Mouse (Mus musculus): ENCODE measurements around the gene Krt34. TPM values are rescaled to one million over a fixed set of nuclear protein-coding genes. Genes with fewer than 3 reads are reported as not detected.

Gene Krt34
- polyA plus RNA-seq, 1 experiment from 2014 or later = not detected

DNA sequence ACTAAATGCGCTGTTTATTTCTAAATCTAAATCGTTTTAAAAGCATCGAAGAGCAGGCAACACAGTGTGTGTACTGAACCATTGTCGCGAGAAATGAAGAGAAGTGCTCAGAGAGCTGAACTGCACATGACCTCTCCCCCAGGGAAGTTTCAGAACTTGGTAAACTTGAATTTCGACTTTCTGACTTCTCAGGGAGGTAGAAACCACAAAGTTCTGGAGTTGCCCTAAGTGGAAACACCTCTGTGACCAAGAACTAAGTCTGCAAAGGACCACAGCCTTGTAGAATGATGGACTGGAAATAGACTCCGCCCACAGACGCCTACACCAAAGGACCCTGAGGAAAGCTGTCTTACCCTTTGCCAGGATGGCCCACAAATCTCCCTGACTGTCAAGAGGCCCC, 35.4 kb downstream of the Krt34 start:
- ATAC-seq = no peak
- Histone ChIP-seq H3K27ac (ENCODE audit: low read depth, low read length) (no peak overlapping the region), H3K27me3 (replicated peaks; ENCODE audit: control insufficient read depth, insufficient read depth, low read length) (no peaks in the 10 kb centered on the region)

DNA sequence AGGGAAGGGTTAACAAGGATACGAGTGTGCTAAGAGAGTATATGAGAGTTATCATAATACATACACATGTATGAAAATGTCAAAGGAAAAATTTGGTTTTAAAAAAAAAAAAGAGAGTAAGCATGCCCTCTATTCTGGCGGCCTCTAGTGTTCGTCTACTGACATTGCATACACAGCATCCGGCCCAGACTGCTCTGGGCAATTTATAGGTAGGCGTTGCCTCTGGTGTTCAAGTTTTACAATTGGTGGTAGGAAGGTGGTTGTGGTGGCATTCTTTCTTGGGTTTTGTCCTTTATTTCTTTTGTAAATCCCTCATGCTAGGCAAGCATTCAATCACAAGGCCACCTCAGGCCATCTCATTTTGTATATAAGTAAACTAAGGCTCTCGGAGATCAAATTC, 36.5 kb downstream of the Krt34 start:
- Histone ChIP-seq H3K36me3 (ENCODE audit: control insufficient read depth, insufficient read depth) (no peaks in the 10 kb centered on the region), H3K27me3 (replicated peaks; ENCODE audit: control insufficient read depth, insufficient read depth, low read length) (no peaks in the 10 kb centered on the region), H3K4me3 (ENCODE audit: low read depth, low read length) (no peak overlapping the region), H3K4me1 (replicated peaks; ENCODE audit: control insufficient read depth, insufficient read depth, low read length) (no peaks in the 10 kb centered on the region), H3K9ac (ENCODE audit: low read depth, low read length) (no peak overlapping the region), H3K27ac (ENCODE audit: low read depth, low read length) (no peak overlapping the region), H3K4me2 (replicated peaks; ENCODE audit: low read depth) (no peak overlapping the region), H3K9me3 (ENCODE audit: control insufficient read depth) (no peaks in the 10 kb centered on the region)
- ATAC-seq = no peak
- peak; percentile 87 for TF ChIP-seq CTCF (IDR thresholded peaks at IDR 0.05; ENCODE audit: low read depth)
- 19% methylated on average over 6 of the region's 6 CpGs for WGBS

More for the DNA sequence above, 35.4 kb downstream of the Krt34 start:
- no peak for TF ChIP-seq CTCF (IDR thresholded peaks at IDR 0.05; ENCODE audit: low read depth)
- Histone ChIP-seq H3K4me3 (ENCODE audit: low read depth, low read length) (no peak overlapping the region), H3K9me3 (ENCODE audit: control insufficient read depth) (no peaks in the 10 kb centered on the region), H3K36me3 (ENCODE audit: control insufficient read depth, insufficient read depth) (no peaks in the 10 kb centered on the region), H3K4me2 (replicated peaks; ENCODE audit: low read depth) (no peak overlapping the region), H3K4me1 (replicated peaks; ENCODE audit: control insufficient read depth, insufficient read depth, low read length) (no peaks in the 10 kb centered on the region), H3K9ac (ENCODE audit: low read depth, low read length) (no peak overlapping the region)
- WGBS = 73% methylated on average over 8 of the region's 8 CpGs

DNA sequence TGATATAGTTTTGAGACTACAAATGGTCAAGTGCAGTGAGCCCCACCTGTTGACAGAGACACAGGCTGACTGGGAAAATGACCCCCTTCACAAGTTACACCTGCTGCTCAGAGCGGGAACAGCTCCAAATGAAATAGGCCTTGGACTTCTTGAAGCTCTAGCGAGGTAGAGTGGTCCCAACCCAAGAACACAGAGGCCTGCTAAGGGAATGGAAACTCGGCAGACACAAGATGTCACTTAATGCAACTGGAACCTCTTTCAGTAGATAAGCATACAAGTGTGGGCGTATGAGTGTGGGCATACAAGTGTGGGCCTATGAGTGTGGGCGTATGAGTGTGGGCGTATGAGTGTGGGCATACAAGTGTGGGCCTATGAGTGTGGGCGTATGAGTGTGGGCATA, 42.3 kb downstream of the Krt34 start:
- H3K36me3 ChIP-seq (ENCODE audit: control insufficient read depth, insufficient read depth) = no peaks in the 10 kb centered on the region
- no peaks in the 10 kb centered on the region for H3K9me3 ChIP-seq (ENCODE audit: control insufficient read depth)
- WGBS = 91% methylated on average over 7 of the region's 7 CpGs
- H3K27me3 ChIP-seq (replicated peaks; ENCODE audit: control insufficient read depth, insufficient read depth, low read length) = peaks cover 6% of the 10 kb centered on the region; the same call in 1 of the 2 replicates
- no peak for ATAC-seq
- no peaks in the 10 kb centered on the region for H3K4me1 ChIP-seq (replicated peaks; ENCODE audit: control insufficient read depth, insufficient read depth, low read length)
- H3K4me3 ChIP-seq (ENCODE audit: low read depth, low read length) = no peak overlapping the region
- no peak overlapping the region for H3K9ac ChIP-seq (ENCODE audit: low read depth, low read length)
- no peak for TF ChIP-seq CTCF (IDR thresholded peaks at IDR 0.05; ENCODE audit: low read depth)
- no peak overlapping the region for H3K4me2 ChIP-seq (replicated peaks; ENCODE audit: low read depth)
- H3K27ac ChIP-seq (ENCODE audit: low read depth, low read length) = no peak overlapping the region

DNA sequence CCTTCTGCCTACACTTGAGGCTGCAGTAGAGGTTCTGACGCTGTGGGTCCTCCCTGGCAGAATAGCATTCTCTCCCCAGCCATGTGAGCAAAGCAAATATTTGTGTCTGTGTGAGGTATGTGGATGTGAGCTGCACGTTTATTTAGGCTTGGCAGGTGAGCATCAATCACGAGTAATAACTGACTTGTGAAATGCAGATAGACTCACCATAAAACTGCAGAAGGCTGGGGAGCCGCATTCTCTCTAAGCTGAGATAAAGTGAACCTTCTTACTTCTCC, 47.0 kb downstream of the Krt34 start:
- Histone ChIP-seq H3K4me2 (replicated peaks; ENCODE audit: low read depth) (no peak overlapping the region), H3K9me3 (ENCODE audit: control insufficient read depth) (no peaks in the 10 kb centered on the region), H3K4me3 (ENCODE audit: low read depth, low read length) (no peak overlapping the region), H3K4me1 (replicated peaks; ENCODE audit: control insufficient read depth, insufficient read depth, low read length) (no peaks in the 10 kb centered on the region), H3K36me3 (ENCODE audit: control insufficient read depth, insufficient read depth) (no peaks in the 10 kb centered on the region), H3K9ac (ENCODE audit: low read depth, low read length) (no peak overlapping the region), H3K27me3 (replicated peaks; ENCODE audit: control insufficient read depth, insufficient read depth, low read length) (peaks cover 15% of the 10 kb centered on the region; the same call in 1 of the 2 replicates), H3K27ac (ENCODE audit: low read depth, low read length) (no peak overlapping the region)
- WGBS = 15% methylated on average over 4 of the region's 4 CpGs
- TF ChIP-seq CTCF (IDR thresholded peaks at IDR 0.05; ENCODE audit: low read depth) = no peak
- no peak for ATAC-seq

DNA sequence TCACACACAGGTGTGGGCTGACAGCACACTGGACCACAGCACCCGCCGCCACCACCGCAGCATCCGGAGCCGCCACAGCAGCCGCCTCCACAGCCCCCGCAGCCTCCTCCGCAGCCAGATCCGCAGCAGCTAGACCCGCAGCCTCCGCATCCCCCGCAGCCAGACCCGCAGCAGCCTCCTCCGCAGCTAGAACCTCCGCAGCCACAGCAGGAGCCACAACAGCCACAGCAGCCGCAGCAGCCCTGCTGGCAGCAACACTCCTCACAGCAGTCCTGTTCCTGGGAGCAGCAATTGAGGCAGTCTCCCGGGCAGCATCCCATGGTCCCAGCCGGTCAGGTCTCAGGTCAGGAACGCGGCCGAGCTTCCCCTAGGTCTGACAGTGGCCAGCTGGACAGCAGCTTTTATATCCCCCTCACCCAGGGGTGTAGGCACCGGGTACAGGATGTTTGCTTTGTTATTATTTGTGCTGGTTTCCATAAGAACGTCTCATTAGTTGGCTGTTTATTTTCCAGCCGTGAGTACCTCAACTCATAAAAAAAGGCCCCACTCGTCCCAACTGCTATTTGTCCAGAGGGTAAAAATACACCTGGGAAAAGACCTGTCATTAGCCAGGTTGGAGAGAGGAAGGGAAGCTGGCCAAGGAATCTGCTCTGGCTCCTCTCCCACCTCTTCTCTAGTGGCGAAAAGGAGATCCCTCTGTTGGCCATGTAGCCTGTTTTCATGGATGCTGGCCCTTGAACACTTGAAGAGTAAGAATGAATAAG, 47.6 kb downstream of the Krt34 start, which contains the start of gene Krtap17-1:
TSS of gene Krtap17-1 (minus strand) at position 375 of the 764 bp plus-strand sequence.
- ATAC-seq = no peak
- no peak within 1 kb of the TSS for H3K4me2 ChIP-seq (replicated peaks; ENCODE audit: low read depth)
- TF ChIP-seq CTCF (IDR thresholded peaks at IDR 0.05; ENCODE audit: low read depth) = no peak
- H3K9ac ChIP-seq (ENCODE audit: low read depth, low read length) = no peak within 1 kb of the TSS
- H3K27me3 ChIP-seq (replicated peaks; ENCODE audit: control insufficient read depth, insufficient read depth, low read length) = peaks cover 15% of the 10 kb centered on the region; the same call in 1 of the 2 replicates
- no peaks in the 10 kb centered on the region for H3K36me3 ChIP-seq (ENCODE audit: control insufficient read depth, insufficient read depth)
- 13% methylated on average over 26 of the region's 26 CpGs for WGBS
- H3K27ac ChIP-seq (ENCODE audit: low read depth, low read length) = no peak within 1 kb of the TSS
- H3K4me1 ChIP-seq (replicated peaks; ENCODE audit: control insufficient read depth, insufficient read depth, low read length) = no peaks in the 10 kb centered on the region
- H3K4me3 ChIP-seq (ENCODE audit: low read depth, low read length) = no peak within 1 kb of the TSS
- H3K9me3 ChIP-seq (ENCODE audit: control insufficient read depth) = no peaks in the 10 kb centered on the region

DNA sequence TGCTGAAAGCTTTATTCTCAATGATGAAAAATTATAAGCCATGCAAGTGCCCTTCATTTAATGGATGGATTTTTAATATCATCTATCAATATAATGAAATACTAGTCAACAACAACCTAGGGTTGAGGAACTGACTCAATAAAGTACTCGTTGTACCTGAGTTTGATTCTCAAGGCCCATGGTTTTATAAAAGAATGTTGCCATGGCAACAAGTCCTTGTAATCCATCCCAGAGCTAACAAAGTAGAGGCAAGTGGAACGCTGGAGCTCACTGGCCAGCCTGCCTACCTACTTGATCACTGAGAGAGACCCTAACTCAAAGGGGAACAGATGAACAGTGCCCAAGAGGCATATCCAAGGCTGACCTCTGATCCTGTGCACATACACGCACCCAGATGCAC, 50.8 kb downstream of the Krt34 start:
- WGBS = 73% methylated on average over 3 of the region's 3 CpGs
- H3K4me1 ChIP-seq (replicated peaks; ENCODE audit: control insufficient read depth, insufficient read depth, low read length) = no peaks in the 10 kb centered on the region
- no peaks in the 10 kb centered on the region for H3K9me3 ChIP-seq (ENCODE audit: control insufficient read depth)
- no peak for ATAC-seq
- no peaks in the 10 kb centered on the region for H3K36me3 ChIP-seq (ENCODE audit: control insufficient read depth, insufficient read depth)
- no peak overlapping the region for H3K4me3 ChIP-seq (ENCODE audit: low read depth, low read length)
- H3K27ac ChIP-seq (ENCODE audit: low read depth, low read length) = no peak overlapping the region
- no peak overlapping the region for H3K4me2 ChIP-seq (replicated peaks; ENCODE audit: low read depth)
- peaks cover 9% of the 10 kb centered on the region; the same call in 1 of the 2 replicates for H3K27me3 ChIP-seq (replicated peaks; ENCODE audit: control insufficient read depth, insufficient read depth, low read length)
- no peak overlapping the region for H3K9ac ChIP-seq (ENCODE audit: low read depth, low read length)
- no peak for TF ChIP-seq CTCF (IDR thresholded peaks at IDR 0.05; ENCODE audit: low read depth)

All from intestine, postnatal 0 days (tissue).